Mouse (Mus musculus) liver, embryonic 14 days (tissue): ENCODE measurements around the gene Pcgf6. TPM values are rescaled to one million over a fixed set of nuclear protein-coding genes. Genes with fewer than 3 reads are reported as not detected.

ENCODE experiments used
- polyA plus RNA-seq: library from polyadenylated mRNA; depleted of rRNA; stranded (reverse); fragments of >200 nt; gene quantifications from 2 replicates; pipeline ENCODE4 v1.2.3, GENCODE M21; 2012; rRNA removed

Pcgf6 gene
- 8.8 and 10.5 TPM in 2 replicates for polyA plus RNA-seq

DNA sequence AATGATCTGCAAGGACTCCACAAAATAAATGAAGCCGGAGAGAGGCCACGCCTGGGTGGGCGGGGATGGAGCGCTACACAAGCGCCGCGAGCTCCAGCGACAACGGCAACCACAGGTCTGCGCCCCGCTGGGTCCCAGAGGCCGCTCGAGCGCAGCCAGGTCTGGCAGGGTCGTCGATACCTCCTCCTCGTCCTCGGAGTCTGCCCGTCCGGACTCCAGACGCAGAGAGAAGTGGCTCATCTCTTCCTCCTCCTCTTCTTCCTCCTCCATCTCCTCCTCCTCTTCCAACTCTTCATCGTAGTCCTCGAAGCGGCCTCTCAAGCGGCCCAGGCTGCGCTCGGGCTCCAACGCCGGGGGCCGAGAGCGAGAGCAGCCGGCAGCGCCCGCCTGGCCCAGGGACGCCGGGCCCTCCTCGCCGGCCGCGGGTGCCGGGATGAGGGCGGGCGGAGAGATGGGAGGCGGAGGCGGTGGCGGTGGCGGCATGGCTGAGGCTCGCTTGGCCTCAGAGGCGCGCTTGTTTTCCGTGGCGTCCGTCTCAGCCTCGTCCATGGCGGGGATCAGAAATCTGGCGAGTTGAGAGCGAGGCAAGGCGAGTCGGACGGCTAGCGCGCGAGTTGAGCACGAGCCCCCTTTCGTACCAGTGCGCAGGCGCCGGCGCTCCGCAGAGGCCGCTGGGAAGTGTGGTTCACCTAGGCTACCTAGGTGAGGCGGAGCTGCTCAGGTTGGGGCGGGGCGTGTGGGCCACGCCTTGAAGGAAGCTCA lies at the start of gene Pcgf6:
Gene Pcgf6 (minus strand): TSS at position 636 of the 762 bp plus-strand sequence.

DNA sequence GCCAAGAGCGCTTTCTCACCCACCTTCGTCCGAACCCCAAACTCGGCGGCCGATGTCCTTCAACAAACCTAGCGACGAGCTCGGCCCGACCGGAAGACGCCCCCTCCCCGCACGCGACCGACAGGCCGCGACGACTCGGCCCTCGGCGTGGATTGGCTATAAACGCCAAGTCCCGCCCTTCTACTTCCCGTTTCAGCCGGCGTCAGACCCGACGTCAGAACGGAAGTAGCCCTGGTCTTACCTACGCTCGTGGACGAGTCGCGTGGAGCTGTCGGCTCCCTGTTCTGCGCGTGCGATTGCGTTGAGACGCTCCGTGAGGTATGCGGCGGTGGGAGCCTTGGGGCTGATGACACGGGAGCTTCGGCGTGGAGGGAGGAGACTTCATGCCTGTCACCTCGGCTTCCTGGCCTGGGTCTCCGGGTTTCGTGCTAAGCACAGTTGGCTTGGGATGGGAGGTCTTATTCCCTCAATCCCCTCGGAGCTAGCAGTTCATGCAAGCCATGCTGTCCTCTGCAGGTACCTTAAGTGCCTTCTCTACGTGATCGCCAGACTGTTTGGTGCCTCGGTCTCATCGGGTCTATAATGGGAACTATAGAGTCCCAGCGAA lies 39.9 kb upstream of the Pcgf6 start, which contains the start of the genes Usmg5 and Pdcd11:
Gene Usmg5 (minus strand): TSS at position 98 of the 607 bp plus-strand sequence.
Gene Pdcd11 (plus strand): TSS at position 219 of the 607 bp plus-strand sequence.

DNA sequence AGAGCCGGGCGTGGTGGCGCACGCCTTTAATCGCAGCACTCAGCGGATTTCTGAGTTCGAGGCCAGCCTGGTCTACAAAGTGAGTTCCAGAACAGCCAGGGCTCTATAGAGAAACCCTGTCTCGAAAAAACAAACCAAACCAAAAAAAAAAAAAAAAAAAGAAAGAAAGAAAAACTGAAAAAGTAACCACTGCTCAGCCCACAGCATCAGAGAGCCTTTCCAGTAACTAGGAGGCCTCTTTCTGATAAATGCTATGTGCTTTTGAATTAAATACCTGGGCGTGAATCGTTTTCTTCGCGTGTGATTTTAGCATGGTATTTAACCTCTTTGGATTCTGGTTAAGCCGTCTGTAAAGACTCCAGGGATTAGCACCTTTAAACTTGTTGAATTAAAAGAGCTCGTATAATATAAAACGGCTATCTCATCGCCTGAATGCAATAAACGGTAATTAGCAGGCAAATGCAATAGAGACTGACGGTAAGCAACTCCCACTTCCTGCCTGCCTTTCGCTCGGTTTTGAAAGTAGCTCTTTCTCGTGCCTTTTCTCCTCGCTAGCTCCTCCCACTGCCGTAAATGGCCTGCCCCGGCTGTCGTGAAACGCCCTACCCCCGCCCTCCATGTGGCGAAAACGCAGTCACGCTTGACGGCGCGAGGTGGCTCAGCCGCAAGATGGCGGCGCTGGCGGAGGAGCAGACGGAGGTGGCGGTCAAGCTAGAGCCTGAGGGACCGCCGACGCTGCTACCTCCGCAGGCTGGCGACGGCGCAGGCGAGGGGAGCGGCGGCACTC lies 16.6 kb upstream of the Pcgf6 start, which contains the start of gene Taf5:
Gene Taf5 (plus strand): TSS at position 651 of the 787 bp plus-strand sequence.

DNA sequence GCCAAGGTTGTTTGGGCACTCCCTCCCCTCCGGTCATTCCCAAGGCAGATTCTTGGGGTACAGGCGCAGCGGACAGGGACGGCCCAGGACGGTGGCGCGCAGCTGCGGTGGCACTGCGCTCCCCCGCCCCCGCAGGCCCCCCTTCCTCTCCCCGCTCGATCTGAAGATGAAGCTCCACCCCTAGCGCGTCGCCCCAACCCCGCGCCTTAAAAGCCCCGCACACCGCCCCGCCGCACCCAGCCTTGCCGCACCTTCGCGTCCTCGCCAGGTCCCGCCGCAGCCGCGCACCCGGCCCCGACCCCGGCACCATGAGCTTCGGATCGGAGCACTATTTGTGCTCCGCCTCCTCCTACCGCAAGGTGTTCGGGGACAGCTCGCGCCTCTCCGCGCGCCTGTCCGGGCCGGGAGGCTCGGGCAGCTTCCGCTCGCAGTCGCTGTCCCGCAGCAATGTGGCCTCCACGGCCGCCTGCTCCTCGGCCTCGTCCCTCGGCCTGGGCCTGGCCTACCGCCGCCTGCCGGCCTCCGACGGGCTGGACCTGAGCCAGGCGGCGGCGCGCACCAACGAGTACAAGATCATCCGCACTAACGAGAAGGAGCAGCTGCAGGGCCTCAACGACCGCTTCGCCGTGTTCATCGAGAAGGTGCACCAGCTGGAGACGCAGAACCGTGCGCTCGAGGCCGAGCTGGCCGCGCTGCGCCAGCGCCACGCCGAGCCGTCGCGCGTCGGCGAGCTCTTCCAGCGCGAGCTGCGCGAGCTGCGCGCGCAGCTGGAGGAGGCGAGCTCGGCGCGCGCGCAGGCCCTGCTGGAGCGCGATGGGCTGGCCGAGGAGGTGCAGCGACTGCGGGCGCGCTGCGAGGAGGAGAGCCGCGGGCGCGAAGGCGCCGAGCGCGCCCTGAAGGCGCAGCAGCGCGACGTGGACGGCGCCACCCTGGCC lies 36.0 kb downstream of the Pcgf6 start, which contains the start of the genes Ina and Nt5c2:
Gene Ina (plus strand): TSS at position 252 of the 935 bp plus-strand sequence.
Gene Nt5c2 (minus strand): TSS at position 707 of the 935 bp plus-strand sequence.

Other genes with a start within 250 kb of the Pcgf6 start
- gene Ina, start 36.2 kb downstream of the Pcgf6 start, polyA plus RNA-seq, result 0.02 and 0.05 TPM in 2 replicates
- gene Nt5c2, start 35.8 kb downstream of the Pcgf6 start, polyA plus RNA-seq, result 15.8 and 17.7 TPM in 2 replicates
- gene Taf5, start 16.8 kb upstream of the Pcgf6 start, polyA plus RNA-seq, result 4.5 and 5.1 TPM in 2 replicates
- 402 and 404 TPM in 2 replicates for gene Usmg5, start 39.7 kb upstream of the Pcgf6 start, polyA plus RNA-seq
- 7.6 and 8.4 TPM in 2 replicates for gene Pdcd11, start 39.9 kb upstream of the Pcgf6 start, polyA plus RNA-seq
- gene Calhm2, start 87.4 kb upstream of the Pcgf6 start, polyA plus RNA-seq, result 1.00 and 1.3 TPM in 2 replicates
- gene Calhm1, start 93.3 kb upstream of the Pcgf6 start, polyA plus RNA-seq, result not detected in 2 replicates
- not detected in 2 replicates for gene Calhm3, start 106.9 kb upstream of the Pcgf6 start, polyA plus RNA-seq
- 0.54 and 0.64 TPM in 2 replicates for gene Neurl1a, start 127.9 kb upstream of the Pcgf6 start, polyA plus RNA-seq